Mouse (Mus musculus) cerebellum, adult 2 months (tissue): ENCODE measurements around the gene Gsto2. TPM values are rescaled to one million over a fixed set of nuclear protein-coding genes. Genes with fewer than 3 reads are reported as not detected.

Experiments
- DNase-seq, 2 experiments: peaks; one replicate each; pipeline ENCODE4 v3.0.0; 2021
- H3K27ac ChIP-seq: fragments of 200-500 bp; 2 replicates; pipeline ENCODE4 v1.5.1; 2012; ENCODE audit warnings: low read length, control low read depth, inconsistent platforms; ENCODE audit not compliant: insufficient read depth
- H3K27me3 ChIP-seq: fragments of 200-500 bp; 2 replicates; pipeline ENCODE4 v1.6.1; 2012; ENCODE audit warnings: inconsistent platforms, mild to moderate bottlenecking, low read length, moderate library complexity; ENCODE audit not compliant: control insufficient read depth, insufficient read depth
- H3K4me1 ChIP-seq: fragments of 200-500 bp; 2 replicates; pipeline ENCODE4 v1.6.1; 2011; ENCODE audit warnings: low read length; ENCODE audit not compliant: control insufficient read depth, insufficient read depth
- H3K4me3 ChIP-seq: fragments of 200-500 bp; replicated peaks from 2 replicates; pipeline ENCODE3; 2011; ENCODE audit warnings: mild to moderate bottlenecking, low read depth, low read length, control low read depth; ENCODE audit not compliant: insufficient read depth
- CTCF ChIP-seq: fragments of 200-500 bp; IDR thresholded peaks from 2 replicates; pipeline ENCODE4 v1.5.1; 2011; ENCODE audit warnings: low read depth, mild to moderate bottlenecking, control low read depth, low read length, moderate library complexity, borderline replicate concordance; ENCODE audit not compliant: insufficient read depth
- POLR2A ChIP-seq: fragments of 200-500 bp; IDR thresholded peaks from 2 replicates; pipeline ENCODE4 v1.6.1; 2011; ENCODE audit warnings: low read length, control low read depth, borderline replicate concordance; ENCODE audit not compliant: insufficient read depth
- WGBS: fragments of 180-500 bp; shearing (Covaris S2); methylation state at CpG from one replicate; pipeline ENCODE4 v1.1.7; 2018; 5-methylcytosine and 5-hydroxymethylcytosine counted together
- polyA plus RNA-seq: library from polyadenylated mRNA; depleted of rRNA; stranded (reverse); fragments of >200 nt; gene quantifications from 2 replicates; pipeline ENCODE4 v1.2.3, GENCODE M21; 2012

Gsto2 gene
- polyA plus RNA-seq, 1 experiment: 2.5 TPM

DNA sequence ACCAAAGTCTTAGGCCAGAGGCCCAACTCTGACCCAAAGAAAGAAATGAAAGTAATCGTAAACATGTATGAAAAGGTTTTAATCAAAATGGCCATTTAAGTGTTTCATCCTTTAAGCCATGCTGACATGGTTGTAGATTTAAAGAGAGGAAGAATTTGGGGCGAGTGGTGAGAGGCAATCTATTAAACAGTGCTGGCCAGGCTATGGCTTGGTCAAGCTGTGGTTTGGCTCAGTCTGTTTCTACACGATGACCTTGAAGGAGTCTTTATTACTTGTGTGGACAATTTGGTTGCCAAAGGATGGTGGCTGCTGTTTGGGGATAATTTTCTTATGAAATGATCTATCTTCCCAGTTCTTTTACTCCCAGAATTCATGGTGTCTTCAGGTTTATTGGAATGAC, 12.3 kb upstream of the Gsto2 start:
- WGBS: 88% methylated on average over 3 of the region's 3 CpGs
- no peak overlapping the region for H3K4me3 ChIP-seq
- H3K27ac ChIP-seq: no peak overlapping the region

GRCm38 (mm10) chr19:47853951-47854795, 11.2 kb upstream of the Gsto2 start:
- no peak for DNase-seq
- H3K27ac ChIP-seq: no peak overlapping the region
- WGBS: 12% methylated on average over 13 of the region's 13 CpGs

More for the DNA sequence above, 12.3 kb upstream of the Gsto2 start:
- TF ChIP-seq CTCF (no peak), POLR2A (no peak)
- Histone ChIP-seq H3K27me3 (no peaks in the 10 kb centered on the region), H3K4me1 (no peaks in the 10 kb centered on the region)
- no peak for DNase-seq

GRCm38 (mm10) chr19:47854796-47855783, 10.2 kb upstream of the Gsto2 start, which contains the start of gene Gsto1:
Gene Gsto1 (plus strand): TSS chr19:47854970.
- Histone ChIP-seq H3K27me3 (no peaks in the 10 kb centered on the region), H3K4me3 (peak within 1 kb of the TSS; percentile 71), H3K27ac (no peak within 1 kb of the TSS), H3K4me1 (no peaks in the 10 kb centered on the region)
- 2% methylated on average over 60 of the region's 60 CpGs for WGBS
- TF ChIP-seq CTCF (no peak), POLR2A (peak; percentile 80)
- DNase-seq: peak; percentile 88 to 91

More at GRCm38 (mm10) chr19:47853951-47854795, 11.2 kb upstream of the Gsto2 start:
- Histone ChIP-seq H3K4me3 (peak overlapping the region; percentile 71), H3K27me3 (no peaks in the 10 kb centered on the region), H3K4me1 (no peaks in the 10 kb centered on the region)
- TF ChIP-seq CTCF (peak; percentile 24; the same call in 1 of the 2 replicates), POLR2A (no peak)

DNA sequence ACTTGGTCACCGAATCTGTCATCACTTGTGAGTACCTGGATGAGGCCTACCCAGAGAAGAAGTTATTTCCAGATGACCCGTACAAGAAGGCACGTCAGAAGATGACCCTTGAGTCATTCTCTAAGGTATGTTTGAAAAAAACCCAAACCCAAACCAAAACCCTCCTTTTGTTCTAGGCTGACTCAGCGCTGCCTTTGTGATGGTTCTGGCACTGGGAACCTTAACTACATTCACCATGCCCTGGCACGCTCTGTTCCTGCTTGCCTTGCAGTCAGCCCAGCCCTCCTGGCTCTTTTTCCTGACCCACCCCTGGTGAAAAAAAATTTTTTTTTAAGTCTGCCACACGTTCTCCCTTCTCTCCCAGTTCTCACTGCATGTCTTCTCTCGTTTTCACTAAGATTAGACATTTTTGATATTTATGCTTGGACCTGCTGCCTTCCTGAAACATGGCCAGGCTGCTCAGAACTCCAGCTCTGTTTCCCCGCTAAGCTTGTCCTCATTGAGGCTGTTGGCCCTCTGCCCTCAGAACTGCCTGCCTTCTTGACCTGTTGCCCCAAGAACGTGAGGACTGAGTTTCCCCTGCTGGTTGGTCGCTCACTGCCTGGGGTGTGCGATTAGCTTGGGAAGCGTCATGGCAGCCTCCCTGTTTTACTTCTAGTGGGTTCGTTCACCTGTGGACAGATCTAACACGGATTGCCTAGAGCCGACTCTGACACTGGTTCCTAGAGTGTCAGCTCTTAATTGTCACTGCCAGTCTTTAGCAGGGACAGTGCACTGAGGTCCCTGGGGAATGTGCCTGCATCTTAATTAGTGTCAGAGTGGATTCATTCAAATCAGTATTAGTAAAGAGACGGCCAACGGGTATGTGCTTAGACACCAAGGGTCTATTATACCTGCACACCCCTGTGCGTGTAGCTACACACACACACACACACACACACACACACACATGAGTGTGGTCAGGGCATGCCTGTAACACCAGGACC, 7.1 kb upstream of the Gsto2 start:
- Histone ChIP-seq H3K27me3 (no peaks in the 10 kb centered on the region), H3K27ac (no peak overlapping the region), H3K4me1 (no peaks in the 10 kb centered on the region), H3K4me3 (no peak overlapping the region)
- no peak for DNase-seq
- TF ChIP-seq CTCF: no peak
- no peak for TF ChIP-seq POLR2A
- 61% methylated on average over 18 of the region's 18 CpGs for WGBS

DNA sequence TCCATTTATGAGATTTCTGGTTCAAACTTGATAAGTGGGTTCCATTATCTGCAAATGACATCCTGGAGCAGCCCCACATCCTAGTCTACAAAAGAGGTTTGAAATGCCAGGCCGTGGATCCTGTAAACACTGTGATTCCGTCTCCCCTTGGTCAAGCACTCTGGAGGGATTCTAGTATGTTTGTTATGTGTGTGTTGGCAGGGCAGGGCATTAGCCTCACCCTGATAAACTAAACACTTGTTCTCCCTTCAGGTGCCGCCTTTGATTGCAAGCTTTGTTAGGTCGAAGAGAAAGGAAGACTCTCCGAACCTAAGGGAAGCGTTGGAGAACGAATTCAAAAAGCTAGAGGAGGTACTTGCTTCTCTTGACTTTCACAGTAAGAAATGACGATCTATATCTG, 6.2 kb upstream of the Gsto2 start:
- DNase-seq: no peak
- WGBS: 96% methylated on average over 8 of the region's 8 CpGs
- Histone ChIP-seq H3K4me3 (no peak overlapping the region), H3K27ac (no peak overlapping the region), H3K4me1 (no peaks in the 10 kb centered on the region), H3K27me3 (no peaks in the 10 kb centered on the region)
- TF ChIP-seq CTCF (no peak), POLR2A (no peak)

GRCm38 (mm10) chr19:47862581-47862980, 2.8 kb upstream of the Gsto2 start:
- Histone ChIP-seq H3K4me3 (no peak overlapping the region), H3K27ac (no peak overlapping the region), H3K4me1 (no peaks in the 10 kb centered on the region; the same call in 1 of the 2 replicates), H3K27me3 (no peaks in the 10 kb centered on the region)
- TF ChIP-seq POLR2A: no peak
- no peak for TF ChIP-seq CTCF
- DNase-seq: no peak
- 92% methylated on average over 3 of the region's 3 CpGs for WGBS
